Comparison of ENCODE assay signal across 8 mouse cellular contexts in genomic region chr5:118327961-118328712, GRCm38 (mm10).
DNase-seq lines count a peak whose midpoint lies in the region; ATAC-seq lines count a peak whose summit lies in the region.

No protein-coding gene starts in this region.

- WGBS in heart, embryonic 10.5 days: 7% methylated on average over 28 of the region's 28 CpGs
- 2% methylated on average over 28 of the region's 28 CpGs for WGBS in midbrain, embryonic 13.5 days

- H3K4me1 ChIP-seq in heart, embryonic 10.5 days: peaks cover 20% of the 10 kb centered on the region
- peaks cover 38% of the 10 kb centered on the region for H3K4me1 ChIP-seq in midbrain, embryonic 13.5 days (replicated peaks)

- H3K27me3 ChIP-seq in heart, embryonic 10.5 days (ENCODE audit: insufficient read depth, poor library complexity, severe bottlenecking): peaks cover 43% of the 10 kb centered on the region
- H3K27me3 ChIP-seq in midbrain, embryonic 13.5 days: peaks cover 22% of the 10 kb centered on the region

- peak overlapping the region; percentile 51 for H3K4me3 ChIP-seq in heart, embryonic 10.5 days
- H3K4me3 ChIP-seq in midbrain, embryonic 13.5 days (replicated peaks): peak overlapping the region; percentile 18; the same call in 1 of the 2 replicates

- H3K36me3 ChIP-seq in heart, embryonic 10.5 days: no peaks in the 10 kb centered on the region
- no peaks in the 10 kb centered on the region for H3K36me3 ChIP-seq in midbrain, embryonic 13.5 days

- H3K9me3 ChIP-seq in heart, embryonic 10.5 days: 0 out of 2 replicates have a peak, but pooled peaks cover 3% of the 10 kb centered on the region
- H3K9me3 ChIP-seq in midbrain, embryonic 13.5 days: no peaks in the 10 kb centered on the region

- H3K4me2 ChIP-seq in midbrain, embryonic 13.5 days (replicated peaks): peak overlapping the region; percentile 51

- ATAC-seq in midbrain, embryonic 13.5 days: peak; percentile 68

- H3K27ac ChIP-seq in heart, embryonic 10.5 days: peak overlapping the region; percentile 16; the same call in 1 of the 2 replicates
- peak overlapping the region; percentile 74 for H3K27ac ChIP-seq in midbrain, embryonic 13.5 days

- peak; percentile 38 for DNase-seq in right cerebral cortex, postnatal 4 days
- DNase-seq in right cerebral cortex, postnatal 36 days (ENCODE audit: low spot score in 2 of 2): no peak
- no peak for DNase-seq in heart, embryonic 10.5 days (ENCODE audit: low spot score)
- DNase-seq in kidney, postnatal 14 days: peak; percentile 64
- no peak for DNase-seq in layer of hippocampus, postnatal 25 days (ENCODE audit: extremely low spot score in 1 of 2, low spot score in 1 of 2)
- no peak for DNase-seq in urinary bladder, adult 18-20 months (ENCODE audit: low spot score in 2 of 2)
- no peak for DNase-seq in cerebellum, adult 9-10 months

- peak overlapping the region; percentile 41; the same call in 1 of the 2 replicates for H3K9ac ChIP-seq in midbrain, embryonic 13.5 days (replicated peaks)

Comparison
In these comparisons a context has a peak if more than half of its experiments do, and no peak if none do; other contexts are left out.
1. DNase-seq: peak in right cerebral cortex, postnatal 4 days (single experiment) and kidney, postnatal 14 days (single experiment); none in right cerebral cortex, postnatal 36 days (0 of 2), heart, embryonic 10.5 days (single experiment), layer of hippocampus, postnatal 25 days (0 of 2), urinary bladder, adult 18-20 months (0 of 2) and cerebellum, adult 9-10 months (single experiment).